Mouse (Mus musculus) olfactory bulb, adult 2 months (tissue): ENCODE data around the gene Kbtbd12.

Experiments
- CTCF ChIP-seq: fragments of 200-500 bp; IDR thresholded peaks from 2 replicates; pipeline ENCODE4 v1.5.1; 2012; ENCODE audit warnings: low read depth, mild to moderate bottlenecking, low read length, moderate library complexity; ENCODE audit not compliant: insufficient read depth
- POLR2A ChIP-seq: fragments of 200-500 bp; IDR thresholded peaks from 2 replicates; pipeline ENCODE4 v1.6.1; 2012; ENCODE audit warnings: mild to moderate bottlenecking, low read depth, low read length, moderate library complexity; ENCODE audit not compliant: insufficient read depth

DNA sequence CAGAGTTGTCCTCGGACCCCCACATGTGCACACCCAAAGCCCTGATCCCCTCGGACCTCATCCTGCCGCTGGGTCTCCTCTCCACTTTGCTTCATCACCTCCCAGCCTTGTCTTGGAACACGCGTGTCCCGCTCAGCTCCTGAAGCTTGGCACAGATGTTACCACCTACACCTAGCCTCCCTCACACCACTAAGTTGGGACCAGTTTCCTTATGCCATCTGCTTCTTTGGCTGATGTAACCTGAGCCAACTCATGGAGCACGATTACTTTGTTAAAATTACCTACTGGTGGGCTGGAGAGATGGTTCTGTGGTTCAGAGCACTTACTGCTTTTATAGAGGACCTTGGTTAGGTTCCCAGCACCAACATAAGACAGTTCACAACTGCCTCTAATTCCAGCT is 115.9 kb downstream of the Kbtbd12 start:
- TF ChIP-seq CTCF: no peak
- no peak for TF ChIP-seq POLR2A
